Mouse (Mus musculus) embryo, embryonic 11 days (tissue): ENCODE results near the gene Cntn2.
A peak's percentile ranks its signal among the peaks of the same experiment; 100 is the strongest.

Experiments
- DNase-seq: peaks from one replicate; pipeline ENCODE4 v3.0.0-alpha.2; 2015

The Cntn2 gene

GRCm38 (mm10) chr1:132557901-132558631 is 15.0 kb upstream of the Cntn2 start:
- peak; percentile 70 for DNase-seq

- DNase-seq, result no peak
Measured at GRCm38 (mm10) chr1:132543789-132544188, 733 bp upstream of the Cntn2 start.

- DNase-seq, result no peak
Measured at GRCm38 (mm10) chr1:132541824-132542599, 1.0 kb downstream of the Cntn2 start.

GRCm38 (mm10) chr1:132541171-132541823 is 1.8 kb downstream of the Cntn2 start:
- peak; percentile 83 for DNase-seq

- DNase-seq, result no peak
Measured at GRCm38 (mm10) chr1:132540701-132541100, 2.4 kb downstream of the Cntn2 start.

- no peak for DNase-seq
Measured at GRCm38 (mm10) chr1:132537736-132538135, 5.3 kb downstream of the Cntn2 start.

GRCm38 (mm10) chr1:132536416-132536815 is 6.6 kb downstream of the Cntn2 start:
- no peak for DNase-seq

- DNase-seq, result no peak
Measured at GRCm38 (mm10) chr1:132535541-132535940, 7.5 kb downstream of the Cntn2 start.

- peak; percentile 20 for DNase-seq
Measured at GRCm38 (mm10) chr1:132533840-132534239, 9.2 kb downstream of the Cntn2 start.

GRCm38 (mm10) chr1:132532521-132532920 is 10.5 kb downstream of the Cntn2 start:
- no peak for DNase-seq

- DNase-seq, result peak; percentile 70
Measured at GRCm38 (mm10) chr1:132530631-132531191, 12.3 kb downstream of the Cntn2 start.

- DNase-seq, result no peak
Measured at GRCm38 (mm10) chr1:132528647-132529334, 14.3 kb downstream of the Cntn2 start.

GRCm38 (mm10) chr1:132528071-132528470 is 15.0 kb downstream of the Cntn2 start:
- DNase-seq, result no peak

- peak; percentile 83 for DNase-seq
Measured at GRCm38 (mm10) chr1:132525832-132526231, 17.2 kb downstream of the Cntn2 start.

- peak; percentile 34 for DNase-seq
Measured at GRCm38 (mm10) chr1:132523920-132524319, 19.1 kb downstream of the Cntn2 start.

GRCm38 (mm10) chr1:132523048-132523447 is 20.0 kb downstream of the Cntn2 start:
- no peak for DNase-seq

GRCm38 (mm10) chr1:132520764-132521163 is 22.3 kb downstream of the Cntn2 start:
- DNase-seq, result peak; percentile 74

- DNase-seq, result no peak
Measured at GRCm38 (mm10) chr1:132519734-132520133, 23.3 kb downstream of the Cntn2 start.

GRCm38 (mm10) chr1:132518621-132519020 is 24.4 kb downstream of the Cntn2 start:
- no peak for DNase-seq

GRCm38 (mm10) chr1:132516776-132517175 is 26.3 kb downstream of the Cntn2 start:
- no peak for DNase-seq

GRCm38 (mm10) chr1:132515339-132515738 is 27.7 kb downstream of the Cntn2 start:
- DNase-seq, result no peak

- no peak for DNase-seq
Measured at GRCm38 (mm10) chr1:132512106-132512505, 30.9 kb downstream of the Cntn2 start.

GRCm38 (mm10) chr1:132511521-132511920 is 31.5 kb downstream of the Cntn2 start:
- no peak for DNase-seq
